Mouse (Mus musculus) adrenal gland, postnatal 25 days (tissue): Measurements from ENCODE around the gene Ndufb8. TPM values are rescaled to one million over a fixed set of nuclear protein-coding genes. Genes with fewer than 3 reads are reported as not detected.
A peak's percentile ranks its signal among the peaks of the same experiment; 100 is the strongest.

Experiments
- DNase-seq: peaks from one replicate; pipeline ENCODE4 v3.0.0; 2021; ENCODE audit warnings: mixed read lengths
- long read RNA-seq: library from polyadenylated mRNA; stranded (forward); transcript quantifications from one replicate; pipeline ENCODE4 v2.0.0, GENCODE M21; 2021
- total RNA-seq: library from RNA; stranded (reverse); gene quantifications from 2 replicates; pipeline ENCODE4 v1.2.3, GENCODE M21; 2021

Gene Ndufb8
- total RNA-seq = 457 and 562 TPM in 2 replicates
- long read RNA-seq, transcript Ndufb8-205 (5 exons, 603 nt) = minor isoform, 5 of 361 reads
- long read RNA-seq, transcript Ndufb8-209 (5 exons, 2,142 nt) = minor isoform, 16 of 361 reads
- long read RNA-seq, transcript Ndufb8-201 (5 exons, 680 nt) = major isoform, 311 of 361 reads
- long read RNA-seq, partial matches to known transcripts = 19 of 361 reads
- long read RNA-seq, other reads (novel, unspliced or antisense) = 8 of 361 reads

GRCm38 (mm10) chr19:44554861-44555590, at the start of gene Ndufb8:
TSS of gene Ndufb8 (minus strand) at chr19:44555440.
- DNase-seq = peak; percentile 98

DNA sequence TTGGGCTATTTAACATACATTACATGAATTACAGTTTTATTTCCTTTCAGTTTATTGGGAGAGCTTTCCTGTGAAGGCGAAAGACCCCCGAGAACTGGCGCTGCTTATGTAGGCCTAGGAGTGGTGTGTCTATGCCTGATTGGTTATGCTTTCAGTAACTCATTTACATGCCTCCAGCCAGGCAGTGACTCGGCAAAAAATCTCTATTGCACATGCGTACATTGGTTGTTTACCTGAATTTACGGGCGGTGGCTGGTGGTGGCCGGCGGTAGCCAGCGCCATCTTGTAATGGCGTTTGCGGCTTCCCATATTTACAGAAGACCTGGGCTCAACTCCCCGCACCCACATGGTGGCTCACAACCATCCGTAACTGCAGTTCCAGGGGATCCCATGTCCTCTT, 38.9 kb upstream of the Ndufb8 start:
- DNase-seq = no peak

DNA sequence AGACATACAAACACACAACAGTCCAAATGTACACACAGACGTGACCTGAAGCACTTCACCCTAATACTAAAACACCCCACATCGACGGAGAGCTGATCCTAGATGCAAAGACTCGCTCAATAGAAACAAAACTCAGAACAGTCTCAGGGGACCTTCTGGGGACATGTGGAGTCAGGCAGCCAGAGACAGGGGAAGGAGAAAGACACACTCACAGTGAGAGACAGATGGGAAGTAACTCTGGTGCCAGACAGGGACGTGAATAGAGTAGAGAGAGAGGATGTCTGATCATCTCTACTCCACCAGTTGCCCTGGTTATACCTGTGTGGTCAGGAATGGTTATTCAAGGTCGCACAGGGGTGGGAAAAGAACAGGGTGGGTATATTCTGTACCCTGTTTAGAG, 36.4 kb upstream of the Ndufb8 start:
- DNase-seq = no peak

- DNase-seq = no peak
Measured at GRCm38 (mm10) chr19:44590992-44591391, 35.8 kb upstream of the Ndufb8 start.

- no peak for DNase-seq
Measured at GRCm38 (mm10) chr19:44589591-44590223, 34.5 kb upstream of the Ndufb8 start.

GRCm38 (mm10) chr19:44588036-44588435, 32.8 kb upstream of the Ndufb8 start:
- DNase-seq = no peak

GRCm38 (mm10) chr19:44582638-44583309, 27.5 kb upstream of the Ndufb8 start:
- peak; percentile 93 for DNase-seq

GRCm38 (mm10) chr19:44582103-44582502, 26.9 kb upstream of the Ndufb8 start:
- DNase-seq = no peak

- DNase-seq = no peak
Measured at GRCm38 (mm10) chr19:44578038-44578437, 22.8 kb upstream of the Ndufb8 start.

DNA sequence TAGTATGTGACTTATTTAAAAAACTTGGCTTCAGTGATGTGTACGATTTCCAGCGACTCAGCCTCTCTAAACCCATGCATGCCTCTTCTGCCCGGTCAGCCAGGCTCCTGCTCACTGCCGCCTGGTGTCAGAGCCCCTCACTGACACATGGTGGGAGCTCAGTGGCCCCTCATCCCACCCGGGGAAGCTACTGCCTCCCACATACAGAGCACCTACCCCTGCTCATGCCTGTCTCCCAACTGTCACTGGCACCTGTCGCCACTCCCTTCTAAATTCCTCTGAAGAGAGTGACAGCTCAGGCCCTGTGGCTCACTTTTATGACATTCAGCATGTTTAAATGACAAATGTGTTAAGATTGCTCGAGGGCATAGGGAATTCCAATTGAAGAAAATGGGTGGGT, 21.0 kb upstream of the Ndufb8 start:
- no peak for DNase-seq

- no peak for DNase-seq
Measured at GRCm38 (mm10) chr19:44567763-44568162, 12.5 kb upstream of the Ndufb8 start.

DNA sequence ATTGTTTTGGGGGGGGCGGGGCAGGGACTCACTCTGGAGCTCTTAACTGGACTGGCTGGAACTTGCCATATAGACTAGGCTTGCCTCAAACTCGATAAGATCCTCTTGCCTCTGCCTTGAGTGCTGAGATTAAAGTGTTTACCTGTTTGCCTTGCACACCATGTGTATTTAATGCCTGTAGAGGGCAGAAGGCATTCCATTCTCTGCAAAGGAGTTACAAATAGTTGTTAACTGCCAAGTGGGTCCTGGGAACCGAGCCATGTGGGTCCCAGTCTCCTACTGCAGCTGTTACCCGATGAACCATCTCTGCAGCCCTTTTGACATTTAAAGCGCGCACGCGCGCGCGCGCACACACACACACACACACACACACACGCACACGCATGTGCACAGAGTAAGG, 8.8 kb upstream of the Ndufb8 start:
- no peak for DNase-seq

GRCm38 (mm10) chr19:44562652-44563206, 7.5 kb upstream of the Ndufb8 start, which contains the start of gene Hif1an:
TSS of gene Hif1an (plus strand) at chr19:44562850.
- peak; percentile 90 for DNase-seq

DNA sequence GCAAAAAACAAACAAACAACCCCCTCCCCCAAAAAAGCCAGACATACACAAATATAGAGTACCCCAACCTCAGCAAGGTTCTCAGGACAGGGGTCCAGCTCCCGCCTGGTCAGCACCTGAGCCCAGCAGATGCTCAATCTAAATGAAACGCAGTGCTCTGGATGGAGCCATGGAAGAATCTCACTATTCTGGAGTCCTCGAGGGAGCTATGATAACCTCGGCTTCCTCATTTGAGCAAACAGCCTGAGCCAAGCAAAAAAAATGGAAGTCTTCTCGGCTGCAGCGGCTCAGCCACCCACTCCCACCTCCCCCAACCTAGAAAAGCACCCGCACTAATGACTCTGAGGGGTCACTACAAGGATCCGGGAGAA, 765 bp downstream of the Ndufb8 start:
- DNase-seq = no peak

DNA sequence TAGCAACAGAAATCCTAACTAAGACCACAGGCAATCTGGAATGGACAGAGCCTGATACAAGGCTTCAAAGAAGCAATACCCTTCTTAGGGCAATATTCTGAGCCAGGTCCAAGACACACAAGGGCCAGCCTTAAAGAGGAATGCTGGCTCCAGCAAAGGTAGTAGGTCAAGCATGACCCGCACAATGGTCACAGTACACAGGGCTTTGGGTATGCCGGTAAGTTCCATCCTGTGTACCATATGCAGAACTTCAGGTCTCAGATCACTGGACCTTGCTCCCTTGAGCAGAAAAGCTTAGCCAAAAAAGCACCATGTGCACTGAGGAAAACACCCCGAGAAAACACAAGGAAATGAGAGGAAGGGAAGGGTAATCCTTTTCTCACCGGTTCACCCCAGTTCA, 2.0 kb downstream of the Ndufb8 start:
- no peak for DNase-seq

DNA sequence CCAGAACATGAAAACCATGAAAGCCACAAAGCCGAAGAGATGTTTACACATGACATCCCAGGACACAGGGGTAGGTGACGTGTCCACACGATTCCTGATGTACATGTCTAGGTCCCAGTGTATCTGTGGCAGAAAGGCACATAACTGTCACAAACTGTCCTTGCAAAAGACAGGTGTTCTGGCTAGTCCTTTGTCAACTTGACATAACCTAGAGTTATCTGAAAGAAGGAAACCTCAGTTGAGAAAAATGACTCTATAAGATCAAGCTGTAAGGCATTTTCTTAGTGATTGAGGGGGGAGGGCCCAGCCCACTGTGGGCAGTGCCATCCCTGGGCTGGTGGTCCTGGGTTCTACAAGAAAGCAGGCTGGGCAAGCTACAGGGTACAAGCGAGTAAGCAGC, 2.5 kb downstream of the Ndufb8 start, which contains the start of gene Gm20538:
Gene Gm20538, minus strand, starts transcription at position 101 of the 400 bp plus-strand sequence.
- no peak for DNase-seq

DNA sequence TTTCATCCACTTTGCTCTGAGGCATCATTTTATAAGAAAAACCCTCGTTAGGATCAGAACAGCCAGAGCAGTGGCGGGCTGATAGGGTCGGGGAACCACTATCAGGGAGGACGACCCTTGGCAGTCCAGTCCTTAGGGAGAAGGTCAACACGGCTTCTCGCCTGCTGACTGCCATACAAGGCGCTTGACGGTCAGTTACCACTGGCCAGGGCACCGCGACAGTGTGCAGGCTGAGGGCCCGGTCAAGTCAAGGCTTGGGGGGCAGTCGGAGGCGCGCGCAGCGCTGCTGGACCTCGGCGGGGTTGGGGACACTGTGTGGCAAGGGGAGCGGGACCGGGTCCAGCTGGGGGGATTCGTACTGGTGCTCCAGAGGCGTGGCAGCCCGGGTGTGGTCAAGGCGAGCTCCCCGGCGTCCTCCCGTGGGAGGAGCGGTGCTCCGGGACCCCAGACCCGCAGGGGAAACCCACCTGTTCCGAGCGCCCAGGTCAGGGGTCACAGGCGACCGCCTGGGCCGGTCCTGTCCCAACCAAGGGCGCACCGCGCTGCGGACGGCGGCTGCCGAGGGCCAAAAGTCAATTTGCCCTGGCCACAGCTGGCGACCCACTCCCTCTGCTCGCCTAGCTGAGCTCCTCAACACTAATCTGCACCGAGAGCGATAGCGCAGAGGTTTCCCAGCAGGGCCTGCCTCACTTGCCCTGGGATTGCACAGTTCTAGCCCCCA, 9.8 kb downstream of the Ndufb8 start, which contains the start of gene Sec31b:
Gene Sec31b, minus strand, starts transcription at position 544 of the 721 bp plus-strand sequence.
- peak; percentile 66 for DNase-seq

DNA sequence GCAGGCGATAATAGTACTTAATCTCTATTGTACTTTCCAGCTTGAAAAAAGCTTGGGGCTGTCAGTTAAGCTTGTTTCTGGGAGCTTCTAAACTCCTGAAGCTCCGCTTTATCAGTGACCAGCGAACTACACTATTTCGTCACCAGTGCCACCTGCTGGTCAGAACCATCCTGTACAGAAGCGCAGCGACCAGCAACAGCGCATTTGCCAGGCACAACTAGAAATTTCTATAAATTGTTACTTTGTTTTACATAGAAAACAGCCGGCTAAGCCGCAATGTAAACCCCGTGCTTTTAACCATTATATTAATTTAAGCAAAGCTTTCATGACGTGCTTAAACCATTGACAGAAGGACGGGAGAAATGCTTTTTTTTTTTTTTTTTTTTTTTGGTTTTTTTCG, 10.5 kb downstream of the Ndufb8 start:
- DNase-seq = peak; percentile 76

DNA sequence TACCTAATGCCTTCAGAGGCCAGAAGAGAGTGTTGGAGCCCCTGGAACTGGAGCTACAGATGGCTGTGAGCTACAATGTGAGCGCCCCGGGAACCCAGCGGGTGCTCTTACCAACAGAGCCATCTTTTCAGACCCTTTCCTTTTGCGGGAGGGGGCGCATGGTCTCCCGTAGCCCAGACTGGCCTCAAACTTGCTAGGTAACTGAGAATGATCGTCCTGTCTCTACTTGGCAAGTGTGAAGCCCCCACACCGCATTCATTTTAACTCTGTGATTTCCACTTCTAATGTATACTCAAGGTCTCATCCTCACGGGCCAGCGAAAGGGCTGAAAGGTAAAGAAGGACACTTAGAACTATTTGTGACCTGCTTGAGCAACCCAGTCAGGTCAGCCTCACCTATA, 10.9 kb downstream of the Ndufb8 start:
- DNase-seq = no peak

DNA sequence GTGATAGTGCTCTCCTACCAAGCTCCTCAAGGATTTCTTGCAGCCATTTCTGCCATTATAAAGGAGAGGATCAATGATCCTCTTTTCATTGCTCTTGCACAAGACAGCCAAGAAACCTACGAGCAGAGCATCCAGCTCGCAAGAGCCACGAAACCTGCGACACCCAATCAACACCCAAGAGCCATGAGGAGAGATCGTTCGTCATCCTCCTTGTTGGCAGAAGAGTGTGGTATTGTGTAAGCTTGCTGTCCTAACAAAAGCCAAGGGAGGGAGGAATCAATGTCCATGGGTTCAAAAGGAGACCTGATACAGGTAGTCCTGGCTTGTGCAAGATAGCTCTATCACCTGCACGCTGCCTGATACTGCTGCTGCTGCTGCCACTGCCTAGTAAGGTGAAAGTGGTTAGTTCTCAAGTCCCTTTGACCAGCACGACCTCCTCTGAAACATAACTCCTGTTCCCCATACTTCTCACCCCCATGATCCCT, 12.5 kb downstream of the Ndufb8 start:
- DNase-seq = no peak

DNA sequence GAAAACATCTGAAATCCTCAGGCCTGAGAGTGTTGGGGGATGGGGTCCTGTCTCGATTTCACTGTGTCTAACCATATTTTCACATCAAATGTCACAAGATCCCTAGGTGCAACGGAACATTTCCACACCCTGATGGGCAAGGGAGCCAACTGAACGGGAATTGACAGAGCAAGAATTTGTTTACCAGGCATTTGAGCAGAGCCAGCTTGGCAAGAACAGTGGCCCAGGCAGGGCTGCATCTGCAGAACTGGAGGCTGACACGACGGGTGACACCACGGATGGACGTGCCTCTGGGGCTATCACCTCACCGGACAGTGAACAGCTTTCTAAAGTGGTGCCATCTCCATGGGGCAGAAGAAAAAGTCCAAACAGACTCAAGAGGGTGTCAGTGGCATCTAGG, 17.8 kb downstream of the Ndufb8 start:
- no peak for DNase-seq

- no peak for DNase-seq
Measured at GRCm38 (mm10) chr19:44535376-44535775, 19.9 kb downstream of the Ndufb8 start.
